Mouse (Mus musculus) liver, embryonic 14.5 days (tissue): ENCODE measurements at regions not wholly inside any gene's neighbourhood (a gene's known extent, or its start where the extent isn't known, plus 50 kb on each side); places are given as distances from the start of the nearest gene placed in this dataset.

Source experiments
- CTCF ChIP-seq: IDR thresholded peaks from 2 replicates; pipeline ENCODE4 v1.5.1; 2016; ENCODE audit warnings: antibody characterized with exemption, low read depth, control low read depth
- EP300 ChIP-seq: IDR thresholded peaks from 2 replicates; pipeline ENCODE4 v1.6.1; 2016; ENCODE audit warnings: antibody characterized with exemption, low read depth

- TF ChIP-seq CTCF = no peak
- TF ChIP-seq EP300 = no peak
These were observed 83.4 kb upstream of the Tas2r134 start for GRCm38 (mm10) chr2:51543949-51544348.
